Mouse (Mus musculus) embryonic facial prominence, embryonic 13.5 days (tissue): ENCODE data around the gene Tor2a. TPM values are rescaled to one million over a fixed set of nuclear protein-coding genes. Genes with fewer than 3 reads are reported as not detected.

ENCODE experiments used
- ATAC-seq: fragments of 200-750 bp; cut with Nextera tagmentation; 2 replicates; pipeline ENCODE4 v1.8.0; 2017; ENCODE audit warnings: low read depth; ENCODE audit not compliant: insufficient number of reproducible peaks, insufficient read depth, low FRiP score, low TSS enrichment
- H3K27ac ChIP-seq: fragments of 300-500 bp; sonication (generic); 2 replicates; pipeline ENCODE4 v1.5.1; 2015; ENCODE audit warnings: moderate library complexity, mild to moderate bottlenecking, inconsistent platforms
- H3K27me3 ChIP-seq: fragments of 300-500 bp; sonication (generic); 2 replicates; pipeline ENCODE4 v1.6.1; 2015; ENCODE audit warnings: mild to moderate bottlenecking, inconsistent platforms
- H3K36me3 ChIP-seq: fragments of 300-500 bp; sonication (generic); 2 replicates; pipeline ENCODE4 v1.6.1; 2015; ENCODE audit warnings: mild to moderate bottlenecking, inconsistent platforms
- H3K4me1 ChIP-seq: fragments of 300-500 bp; sonication (generic); 2 replicates; pipeline ENCODE4 v1.6.1; 2015; ENCODE audit warnings: inconsistent platforms
- H3K4me2 ChIP-seq: fragments of 300-500 bp; sonication (generic); 2 replicates; pipeline ENCODE4 v1.6.1; 2015; ENCODE audit warnings: moderate library complexity, mild to moderate bottlenecking, inconsistent platforms
- H3K4me3 ChIP-seq: fragments of 300-500 bp; sonication (generic); 2 replicates; pipeline ENCODE4 v1.5.1; 2015; ENCODE audit warnings: mild to moderate bottlenecking, inconsistent platforms
- H3K9ac ChIP-seq: fragments of 300-500 bp; sonication (generic); 2 replicates; pipeline ENCODE4 v1.6.1; 2015; ENCODE audit warnings: mild to moderate bottlenecking, inconsistent platforms
- H3K9me3 ChIP-seq: fragments of 300-500 bp; sonication (generic); 2 replicates; pipeline ENCODE4 v1.6.1; 2016; ENCODE audit warnings: inconsistent platforms
- WGBS: fragments of 180-500 bp; shearing (Covaris S2); methylation state at CpG from one replicate; pipeline ENCODE4 v1.1.7; 2015; ENCODE audit warnings: mixed read lengths; 5-methylcytosine and 5-hydroxymethylcytosine counted together
- microRNA counts: library from miRNA; unstranded; fragments of <30 nt; microRNA quantifications from one replicate; lab custom pipeline; 2016
- microRNA-seq: library from miRNA; unstranded; fragments of <30 nt; microRNA quantifications from one replicate; pipeline ENCODE4, GENCODE M21; 2016
- polyA plus RNA-seq: library from polyadenylated mRNA; unstranded; fragments of >200 nt; fragmentation: Nextera tagmentation; extraction: Ambion mirVana; gene quantifications from 2 replicates; pipeline ENCODE4 v1.2.1, GENCODE M21; 2015

Gene Tor2a
- polyA plus RNA-seq, 1 experiment from 2014 or later: 72.3 TPM

DNA sequence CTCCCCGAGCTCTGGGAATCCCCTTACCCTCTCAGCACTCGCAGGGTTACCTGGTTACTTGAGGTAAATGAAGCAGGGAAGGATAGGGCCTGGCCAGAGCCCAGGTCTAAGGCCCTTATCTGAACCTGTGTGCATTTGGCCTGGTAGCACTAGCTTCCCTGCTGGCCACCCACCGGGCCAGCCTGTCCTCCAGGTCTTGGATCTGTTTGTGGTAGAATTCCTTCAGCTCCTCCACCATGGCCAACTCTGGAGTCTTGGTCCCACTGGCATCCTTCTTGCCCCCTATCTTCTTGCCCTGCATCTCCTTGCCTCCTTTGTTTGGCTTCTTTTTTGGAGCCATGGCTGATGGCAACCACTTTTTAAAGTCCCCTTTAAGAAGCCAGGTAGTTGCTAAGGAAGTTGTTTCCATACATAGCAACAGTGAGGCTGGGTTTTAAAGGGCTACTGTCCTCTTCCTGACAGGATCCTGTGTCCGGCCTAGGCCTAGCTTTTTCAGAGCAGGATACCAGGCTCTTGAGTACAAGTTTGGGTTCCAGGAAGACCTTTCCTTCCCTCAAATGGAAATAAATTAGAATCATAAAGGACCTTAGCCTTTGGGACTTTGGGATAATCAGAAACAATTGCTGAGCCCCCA, 27.1 kb downstream of the Tor2a start, which contains the start of gene Cfap157:
Gene Cfap157, minus strand, starts transcription at position 381 of the 634 bp plus-strand sequence.
- ATAC-seq: no peak
- WGBS: 61% methylated on average over 4 of the region's 4 CpGs
- H3K4me3 ChIP-seq: no peak within 1 kb of the TSS
- no peaks in the 10 kb centered on the region for H3K27me3 ChIP-seq
- H3K9ac ChIP-seq: no peak within 1 kb of the TSS
- H3K4me2 ChIP-seq: no peak within 1 kb of the TSS
- no peaks in the 10 kb centered on the region; the same call in 1 of the 2 replicates for H3K9me3 ChIP-seq
- no peak within 1 kb of the TSS for H3K27ac ChIP-seq
- H3K36me3 ChIP-seq: no peaks in the 10 kb centered on the region
- H3K4me1 ChIP-seq: peaks cover 6% of the 10 kb centered on the region; the same call in 1 of the 2 replicates

DNA sequence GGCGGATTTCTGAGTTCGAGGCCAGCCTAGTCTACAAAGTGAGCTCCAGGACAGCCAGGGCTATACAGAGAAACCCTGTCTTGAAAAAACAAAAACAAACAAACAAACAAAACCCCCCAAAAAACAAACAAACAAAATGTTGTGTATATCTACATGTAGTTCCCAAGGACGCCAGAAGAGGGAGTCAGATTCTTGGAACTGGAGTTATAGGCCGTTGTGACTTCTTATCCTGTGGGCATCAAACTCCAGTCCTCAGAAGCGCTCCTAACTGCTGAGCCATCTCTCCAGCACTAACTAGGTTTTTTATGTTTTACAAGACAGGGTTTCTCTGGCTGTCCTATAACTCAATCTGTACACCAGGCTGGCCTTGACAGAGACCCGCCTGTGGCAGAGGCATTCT, 30.1 kb downstream of the Tor2a start:
- no peak overlapping the region for H3K4me3 ChIP-seq

DNA sequence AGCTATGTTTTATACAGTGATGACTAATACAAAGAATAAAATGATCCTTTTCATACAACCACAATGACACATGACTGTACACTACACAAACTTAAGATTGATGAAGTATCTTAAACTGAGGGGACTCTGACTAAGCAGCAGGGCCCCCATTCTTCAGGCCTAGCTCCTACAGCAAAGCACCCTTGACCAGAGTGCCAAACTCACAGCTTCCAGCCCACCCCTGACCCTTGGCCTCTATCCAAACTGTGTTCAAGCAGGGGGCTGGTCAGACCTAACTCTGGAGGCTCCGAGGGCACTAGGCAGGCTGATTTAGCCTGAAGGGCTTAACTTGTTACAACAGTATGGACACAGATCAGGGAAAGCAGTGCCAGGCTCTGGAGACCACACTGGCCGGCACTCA, 31.5 kb downstream of the Tor2a start:
- Histone ChIP-seq H3K4me1 (peaks cover 6% of the 10 kb centered on the region; the same call in 1 of the 2 replicates), H3K4me3 (no peak overlapping the region), H3K9ac (no peak overlapping the region; the same call in 1 of the 2 replicates), H3K9me3 (no peaks in the 10 kb centered on the region; the same call in 1 of the 2 replicates), H3K27me3 (no peaks in the 10 kb centered on the region), H3K36me3 (peaks cover 18% of the 10 kb centered on the region), H3K27ac (no peak overlapping the region), H3K4me2 (no peak overlapping the region)
- ATAC-seq: no peak
- 30% methylated on average over 2 of the region's 2 CpGs for WGBS

More for the DNA sequence above, 30.1 kb downstream of the Tor2a start:
- H3K4me2 ChIP-seq: no peak overlapping the region
- H3K27me3 ChIP-seq: no peaks in the 10 kb centered on the region
- H3K9me3 ChIP-seq: no peaks in the 10 kb centered on the region; the same call in 1 of the 2 replicates
- ATAC-seq: no peak
- H3K9ac ChIP-seq: no peak overlapping the region
- peaks cover 6% of the 10 kb centered on the region; the same call in 1 of the 2 replicates for H3K4me1 ChIP-seq
- no peak overlapping the region for H3K27ac ChIP-seq
- H3K36me3 ChIP-seq: peaks cover 16% of the 10 kb centered on the region
- 64% methylated on average over 6 of the region's 6 CpGs for WGBS

DNA sequence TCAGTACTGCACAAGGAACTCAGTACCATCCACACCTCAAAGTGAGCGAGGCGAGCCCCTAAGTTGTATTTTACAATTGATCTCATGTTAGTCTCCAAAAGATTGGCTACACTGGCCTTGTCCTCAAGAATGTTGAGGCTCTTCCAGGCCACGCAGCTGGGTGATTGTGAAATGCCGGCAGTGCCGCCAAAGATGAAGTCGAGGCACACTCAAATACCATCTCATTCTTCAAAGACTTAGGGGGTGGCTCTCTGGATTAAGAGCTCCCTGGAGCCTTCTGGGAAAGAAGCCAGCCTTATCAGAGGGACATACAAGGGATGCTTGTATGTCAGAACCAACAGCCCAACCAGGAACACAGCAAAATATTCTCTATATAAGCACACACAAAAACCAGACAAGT, 34.3 kb downstream of the Tor2a start:
- Histone ChIP-seq H3K9me3 (no peaks in the 10 kb centered on the region; the same call in 1 of the 2 replicates), H3K36me3 (peaks cover 42% of the 10 kb centered on the region), H3K27me3 (no peaks in the 10 kb centered on the region), H3K4me2 (no peak overlapping the region), H3K4me1 (no peaks in the 10 kb centered on the region), H3K4me3 (no peak overlapping the region), H3K9ac (no peak overlapping the region), H3K27ac (no peak overlapping the region)
- no peak for ATAC-seq
- WGBS: 84% methylated on average over 6 of the region's 6 CpGs

DNA sequence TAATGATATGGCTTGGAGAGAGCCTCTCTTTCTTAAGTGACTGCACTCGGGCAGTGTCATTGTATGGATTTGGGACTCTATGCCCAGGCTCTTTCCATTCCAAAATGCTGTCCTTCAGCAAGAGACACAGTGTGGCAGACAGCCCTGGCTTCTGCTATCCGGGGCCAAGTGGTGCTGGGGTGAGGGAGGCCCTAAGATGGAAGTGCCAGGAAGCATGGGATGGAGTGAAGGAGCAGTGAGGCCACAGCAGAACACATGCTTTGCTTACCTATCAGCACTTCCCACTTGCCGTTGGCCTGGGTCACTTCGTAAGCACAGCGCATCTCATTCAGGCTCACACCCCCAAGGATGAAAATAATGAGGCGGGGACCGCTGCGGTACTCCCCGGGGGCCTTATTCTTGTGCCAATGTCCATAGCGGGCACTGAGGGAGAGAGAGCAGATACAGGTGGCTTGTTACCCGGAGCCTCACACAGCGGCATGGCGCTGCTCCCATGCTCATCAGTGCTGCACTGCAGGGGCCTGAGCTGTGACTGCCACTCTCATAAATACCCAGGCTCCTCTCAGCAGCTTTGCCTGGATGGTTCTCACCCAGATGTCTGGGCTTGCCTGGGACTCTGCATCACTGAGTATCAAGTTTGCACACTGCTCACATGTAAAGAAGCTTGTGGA, 38.8 kb downstream of the Tor2a start:
- Histone ChIP-seq H3K27ac (no peak overlapping the region), H3K4me3 (no peak overlapping the region), H3K9ac (no peak overlapping the region; the same call in 1 of the 2 replicates), H3K36me3 (peaks cover 77% of the 10 kb centered on the region), H3K4me2 (no peak overlapping the region), H3K9me3 (no peaks in the 10 kb centered on the region), H3K27me3 (no peaks in the 10 kb centered on the region), H3K4me1 (no peaks in the 10 kb centered on the region)
- WGBS: 87% methylated on average over 13 of the region's 13 CpGs
- no peak for ATAC-seq

DNA sequence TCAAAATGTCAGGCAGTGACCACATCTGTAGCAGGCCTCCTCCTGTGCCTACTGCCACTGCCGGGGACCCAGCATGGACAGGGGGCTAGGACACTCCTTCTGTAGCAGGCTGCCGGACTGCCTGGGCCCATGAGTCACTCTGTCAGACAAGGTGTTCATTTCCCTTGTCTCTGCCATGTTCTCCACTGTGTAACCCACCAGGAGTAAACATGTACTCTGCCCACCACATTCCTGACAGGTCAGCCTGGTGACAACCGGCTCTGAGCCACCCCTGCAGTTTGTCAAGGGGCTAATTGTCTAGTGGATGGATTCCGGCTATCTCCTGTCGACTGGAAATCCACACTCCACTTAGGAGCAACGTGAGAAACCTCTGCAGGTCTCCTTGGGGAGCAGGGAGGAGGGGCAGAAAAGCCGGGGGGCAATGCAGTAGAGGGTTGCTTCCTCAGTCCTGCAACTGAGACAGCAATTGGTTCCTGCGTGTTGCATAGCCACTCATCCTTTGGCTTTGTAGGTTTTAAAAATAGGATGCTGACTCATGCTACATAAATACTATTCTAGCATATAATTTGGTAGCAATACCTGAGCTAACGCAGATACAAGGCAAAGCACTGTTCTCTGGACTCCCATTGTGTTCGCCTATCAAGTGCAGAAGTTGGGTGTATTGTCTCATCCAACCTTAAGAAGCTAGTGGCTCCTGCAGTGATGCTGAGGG, 41.4 kb downstream of the Tor2a start:
- Histone ChIP-seq H3K27ac (no peak overlapping the region), H3K4me1 (no peaks in the 10 kb centered on the region), H3K4me3 (no peak overlapping the region), H3K27me3 (no peaks in the 10 kb centered on the region), H3K9ac (no peak overlapping the region), H3K36me3 (peaks cover 78% of the 10 kb centered on the region), H3K9me3 (no peaks in the 10 kb centered on the region), H3K4me2 (no peak overlapping the region)
- WGBS: 65% methylated on average over 10 of the region's 10 CpGs
- ATAC-seq: no peak

DNA sequence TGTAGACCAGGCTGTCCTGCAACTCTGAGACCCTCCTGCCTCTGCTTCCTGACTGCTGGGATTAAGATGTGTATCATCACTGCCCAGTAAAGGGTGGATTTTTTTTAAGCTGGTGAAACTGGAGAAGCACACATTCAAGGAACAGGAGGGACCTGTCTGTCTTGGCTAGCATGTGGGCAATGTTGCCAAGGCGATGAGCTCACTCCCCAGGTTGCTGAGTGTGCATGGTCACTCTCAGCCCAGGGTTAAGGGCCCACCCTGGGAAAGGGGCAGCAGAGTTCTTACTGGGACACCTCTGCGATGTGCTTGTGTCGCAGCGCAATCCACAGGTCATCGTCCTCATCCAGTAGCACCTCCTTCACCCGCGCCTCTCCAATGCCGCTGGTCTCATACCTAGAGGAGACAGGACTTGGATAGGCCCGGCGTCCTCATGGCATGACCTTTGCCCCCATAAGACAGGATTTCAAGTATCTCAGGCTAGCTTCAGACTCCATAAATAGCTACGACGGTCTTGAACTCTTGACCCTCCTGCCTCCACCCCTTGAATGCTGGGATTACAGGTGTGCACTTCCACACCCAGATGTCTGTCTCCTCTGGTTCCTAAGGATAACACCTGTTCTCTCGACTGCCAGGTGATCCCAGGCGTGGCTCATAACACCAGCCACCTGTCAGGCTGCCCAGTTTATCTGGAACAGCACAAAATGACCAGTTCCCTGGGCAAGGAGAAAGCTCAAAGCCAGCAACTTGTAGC, 52.0 kb downstream of the Tor2a start:
- WGBS: 92% methylated on average over 14 of the region's 14 CpGs
- Histone ChIP-seq H3K27me3 (no peaks in the 10 kb centered on the region), H3K4me1 (0 out of 2 replicates have a peak, but pooled peaks cover 3% of the 10 kb centered on the region), H3K36me3 (peaks cover 54% of the 10 kb centered on the region), H3K9ac (no peak overlapping the region), H3K4me3 (no peak overlapping the region), H3K4me2 (no peak overlapping the region), H3K9me3 (no peaks in the 10 kb centered on the region), H3K27ac (no peak overlapping the region)
- no peak for ATAC-seq

MicroRNA genes within 50 kb of the gene (microRNA counts, 519-probe panel; counts per million panel counts)
- microRNA mmu-miR-2861 (lab: Ali Mortazavi, UCI): 236 counts per million, percentile 44 among the panel's probes with 10 or more counts

Small RNA genes within 50 kb of the gene (microRNA-seq; reads per million reads assigned to microRNA genes)
- not detected for gene Mir2861
- not detected for gene Mir3960

Other genes with a start within 250 kb of the Tor2a start
- gene Fam102a, start 221.9 kb upstream of the Tor2a start, polyA plus RNA-seq: 12.3 and 15.5 TPM in 2 replicates
- gene Dpm2, start 186.4 kb upstream of the Tor2a start, polyA plus RNA-seq: 112 and 116 TPM in 2 replicates
- 0.92 and 1.1 TPM in 2 replicates for gene Pip5kl1, start 182.4 kb upstream of the Tor2a start, polyA plus RNA-seq
- 0.18 TPM in 1 of 2 replicates, not detected in the other for gene 9430097D07Rik, start 181.6 kb upstream of the Tor2a start, polyA plus RNA-seq
- 33.1 and 34.7 TPM in 2 replicates for gene St6galnac4, start 170.1 kb upstream of the Tor2a start, polyA plus RNA-seq
- gene St6galnac6, start 157.5 kb upstream of the Tor2a start, polyA plus RNA-seq: 29.9 and 35.1 TPM in 2 replicates
- 20.7 and 27.3 TPM in 2 replicates for gene Ak1, start 135.5 kb upstream of the Tor2a start, polyA plus RNA-seq
- gene Eng, start 110.6 kb upstream of the Tor2a start, polyA plus RNA-seq: 49.1 and 50.2 TPM in 2 replicates
- 29.7 and 34.1 TPM in 2 replicates for gene Fpgs, start 53.1 kb upstream of the Tor2a start, polyA plus RNA-seq
- gene Cdk9, start 44.2 kb upstream of the Tor2a start, polyA plus RNA-seq: 102 and 114 TPM in 2 replicates
- 19.4 and 21.8 TPM in 2 replicates for gene Sh2d3c, start 36.2 kb upstream of the Tor2a start, polyA plus RNA-seq
- gene 6330409D20Rik, start 16.2 kb upstream of the Tor2a start, polyA plus RNA-seq: 0.34 and 0.58 TPM in 2 replicates
- 0.21 and 0.29 TPM in 2 replicates for gene Ttc16, start 18.4 kb downstream of the Tor2a start, polyA plus RNA-seq
- gene Ptrh1, start 18.6 kb downstream of the Tor2a start, polyA plus RNA-seq: 4.6 and 5.8 TPM in 2 replicates
- gene Cfap157, start 27.2 kb downstream of the Tor2a start, polyA plus RNA-seq: 0.87 and 1.5 TPM in 2 replicates
- 18.1 and 22.8 TPM in 2 replicates for gene Stxbp1, start 90.0 kb downstream of the Tor2a start, polyA plus RNA-seq
- gene Fam129b, start 118.9 kb downstream of the Tor2a start, polyA plus RNA-seq: 57.2 and 59.2 TPM in 2 replicates
- gene Rpl12, start 204.3 kb downstream of the Tor2a start, polyA plus RNA-seq: 185 and 205 TPM in 2 replicates
- gene Lrsam1, start 204.4 kb downstream of the Tor2a start, polyA plus RNA-seq: 13.4 and 13.6 TPM in 2 replicates
- 24.6 and 25.8 TPM in 2 replicates for gene Slc2a8, start 224.8 kb downstream of the Tor2a start, polyA plus RNA-seq